Mouse (Mus musculus): ENCODE data around the gene Ubap1l.

GRCm38 (mm10) chr9:65427511-65427910, 66.7 kb downstream of the Ubap1l start:
- TF ChIP-seq USF1 (IDR thresholded peaks at IDR 0.05; ENCODE audit: low read depth) (no peak), MYOG (IDR thresholded peaks at IDR 0.05; ENCODE audit: control insufficient read depth in 1 of 3, insufficient read depth in 1 of 3, insufficient read length in 2 of 3, low read depth in 2 of 3) (no peak), TCF12 (IDR thresholded peaks at IDR 0.05; ENCODE audit: insufficient read depth, poor library complexity, severe bottlenecking) (no peak)
